Mouse (Mus musculus): Measurements from ENCODE around the gene Srrd.

- no peak for TF ChIP-seq POLR2A (IDR thresholded peaks at IDR 0.05; ENCODE audit: insufficient read depth, low read depth, low read length)
- no peak for TF ChIP-seq CTCF (IDR thresholded peaks at IDR 0.05; ENCODE audit: insufficient read depth, low read depth, low read length)
These were observed 17.2 kb upstream of the Srrd start for GRCm38 (mm10) chr5:112360077-112360476.

All from olfactory bulb, adult 2 months (tissue).